15 mouse cellular contexts compared by ENCODE assay signal in genomic region chr2:66632728-66633127, GRCm38 (mm10). TPM values are rescaled to one million over a fixed set of nuclear protein-coding genes. Genes with fewer than 3 reads are reported as not detected.
DNase-seq lines count a peak whose midpoint lies in the region; ATAC-seq lines count a peak whose summit lies in the region.
"Had no signal": no experiment of that assay in that cellular context is flagged by ENCODE, and none has a peak within 500 bp of the region (broad histone marks: within the 10 kb centered on the region; RNA-seq: fewer than 3 reads in every experiment).

No protein-coding gene starts in this region.

- no peak overlapping the region for H3K27ac ChIP-seq in hindbrain, embryonic 15.5 days (replicated peaks)
- H3K27ac ChIP-seq in hindbrain, embryonic 10.5 days = no peak overlapping the region
- H3K27ac ChIP-seq in forebrain, embryonic 13.5 days = no peak overlapping the region
- no peak overlapping the region for H3K27ac ChIP-seq in midbrain, embryonic 16.5 days (ENCODE audit: low read length)
- H3K27ac ChIP-seq: embryonic facial prominence, embryonic 12.5 days; intestine, embryonic 15.5 days; liver, embryonic 15.5 days had no signal

- 0 out of 2 replicates have a peak, but pooled peaks cover 4% of the 10 kb centered on the region for H3K4me1 ChIP-seq in hindbrain, embryonic 15.5 days (replicated peaks)
- peaks cover 12% of the 10 kb centered on the region; the same call in 1 of the 2 replicates for H3K4me1 ChIP-seq in hindbrain, embryonic 10.5 days (replicated peaks)
- peaks cover 8% of the 10 kb centered on the region; the same call in 1 of the 2 replicates for H3K4me1 ChIP-seq in forebrain, embryonic 13.5 days
- H3K4me1 ChIP-seq in midbrain, embryonic 16.5 days (ENCODE audit: control insufficient read depth, insufficient read depth, low read length) = peaks cover 12% of the 10 kb centered on the region; the same call in 1 of the 2 replicates
- H3K4me1 ChIP-seq: embryonic facial prominence, embryonic 12.5 days; liver, embryonic 15.5 days had no signal

- DNase-seq in hindbrain, embryonic 10.5 days (ENCODE audit: low spot score) = no peak
- DNase-seq in MN1 (ENCODE audit: low spot score) = peak; percentile 36
- DNase-seq in cerebellum, adult 9-11 months = no peak
- no peak for DNase-seq in gastrocnemius, adult 18-20 months (ENCODE audit: low spot score)
- DNase-seq: cerebellum, adult 8-10 months; heart, adult 11 months; right cerebral cortex, postnatal 14 days; thymus, adult 2 months had no signal

- no peaks in the 10 kb centered on the region for H3K36me3 ChIP-seq in hindbrain, embryonic 15.5 days
- H3K36me3 ChIP-seq in hindbrain, embryonic 10.5 days = no peaks in the 10 kb centered on the region
- no peaks in the 10 kb centered on the region for H3K36me3 ChIP-seq in forebrain, embryonic 13.5 days (ENCODE audit: poor library complexity, severe bottlenecking)
- no peaks in the 10 kb centered on the region for H3K36me3 ChIP-seq in midbrain, embryonic 16.5 days (ENCODE audit: control insufficient read depth, insufficient read depth, low read length)
- H3K36me3 ChIP-seq: embryonic facial prominence, embryonic 12.5 days; intestine, embryonic 15.5 days; liver, embryonic 15.5 days had no signal

- H3K4me2 ChIP-seq in hindbrain, embryonic 15.5 days = peak overlapping the region; percentile 72
- peak overlapping the region; percentile 18; the same call in 1 of the 2 replicates for H3K4me2 ChIP-seq in forebrain, embryonic 13.5 days
- peak overlapping the region; percentile 65 for H3K4me2 ChIP-seq in midbrain, embryonic 16.5 days (ENCODE audit: low read length)
- H3K4me2 ChIP-seq: embryonic facial prominence, embryonic 12.5 days; intestine, embryonic 15.5 days; liver, embryonic 15.5 days had no signal

- no peak overlapping the region for H3K9ac ChIP-seq in hindbrain, embryonic 15.5 days
- no peak overlapping the region for H3K9ac ChIP-seq in forebrain, embryonic 13.5 days
- no peak overlapping the region for H3K9ac ChIP-seq in midbrain, embryonic 16.5 days (ENCODE audit: low read depth, low read length)
- H3K9ac ChIP-seq: embryonic facial prominence, embryonic 12.5 days; intestine, embryonic 15.5 days; liver, embryonic 15.5 days had no signal

- peak overlapping the region; percentile 24 for H3K4me3 ChIP-seq in hindbrain, embryonic 15.5 days
- H3K4me3 ChIP-seq in hindbrain, embryonic 10.5 days = no peak overlapping the region
- H3K4me3 ChIP-seq in forebrain, embryonic 13.5 days = no peak overlapping the region
- peak overlapping the region; percentile 26 for H3K4me3 ChIP-seq in midbrain, embryonic 16.5 days (ENCODE audit: low read depth, low read length)
- H3K4me3 ChIP-seq: embryonic facial prominence, embryonic 12.5 days; intestine, embryonic 15.5 days; liver, embryonic 15.5 days had no signal

- H3K27me3 ChIP-seq in hindbrain, embryonic 15.5 days = no peaks in the 10 kb centered on the region
- peaks cover 20% of the 10 kb centered on the region for H3K27me3 ChIP-seq in hindbrain, embryonic 10.5 days (ENCODE audit: insufficient read depth, poor library complexity, severe bottlenecking)
- H3K27me3 ChIP-seq in forebrain, embryonic 13.5 days = 0 out of 2 replicates have a peak, but pooled peaks cover 5% of the 10 kb centered on the region
- H3K27me3 ChIP-seq in midbrain, embryonic 16.5 days (ENCODE audit: control insufficient read depth, insufficient read depth, low read depth, low read length) = no peaks in the 10 kb centered on the region

- H3K9me3 ChIP-seq in hindbrain, embryonic 15.5 days = no peaks in the 10 kb centered on the region
- H3K9me3 ChIP-seq in hindbrain, embryonic 10.5 days = no peaks in the 10 kb centered on the region
- no peaks in the 10 kb centered on the region for H3K9me3 ChIP-seq in forebrain, embryonic 13.5 days (replicated peaks)
- no peaks in the 10 kb centered on the region for H3K9me3 ChIP-seq in midbrain, embryonic 16.5 days (replicated peaks; ENCODE audit: control insufficient read depth, low read length, poor library complexity, severe bottlenecking)
- H3K9me3 ChIP-seq: embryonic facial prominence, embryonic 12.5 days; intestine, embryonic 15.5 days; liver, embryonic 15.5 days had no signal

- WGBS in hindbrain, embryonic 15.5 days = 26% methylated on average over 5 of the region's 5 CpGs
- WGBS in hindbrain, embryonic 10.5 days = 40% methylated on average over 5 of the region's 5 CpGs
- 22% methylated on average over 5 of the region's 5 CpGs for WGBS in forebrain, embryonic 13.5 days
- WGBS in midbrain, embryonic 16.5 days = 30% methylated on average over 5 of the region's 5 CpGs

- ATAC-seq in hindbrain, embryonic 15.5 days (ENCODE audit: low FRiP score, low read depth) = no peak
- ATAC-seq in forebrain, embryonic 13.5 days = peak; percentile 29; the same call in 1 of the 2 replicates
- no peak for ATAC-seq in midbrain, embryonic 16.5 days
- ATAC-seq: intestine, embryonic 15.5 days had no signal

RNA-seq across cellular contexts. Expression of gene Scn9a, which starts 2.0 kb away (rescaled TPM):
- polyA plus RNA-seq in hindbrain, embryonic 15.5 days (2015; fragmentation: Nextera tagmentation; extraction: Ambion mirVana) = 12.4 and 12.8 TPM in 2 replicates
- polyA plus RNA-seq in hindbrain, embryonic 10.5 days (2016; fragmentation: Nextera tagmentation; extraction: Ambion mirVana) = 2.7 and 3.4 TPM in 2 replicates
- polyA plus RNA-seq in forebrain, embryonic 13.5 days (2015; fragmentation: Nextera tagmentation; extraction: Ambion mirVana) = 3.2 and 3.3 TPM in 2 replicates
- polyA plus RNA-seq in midbrain, embryonic 16.5 days (2015; fragmentation: Nextera tagmentation; extraction: Ambion mirVana) = 15.3 and 16.5 TPM in 2 replicates
- not detected for total RNA-seq in gastrocnemius, adult 18-20 months (2021)
- total RNA-seq: MEL had no signal

Comparison
In these comparisons a context has a peak if more than half of its experiments do, and no peak if none do; other contexts are left out.
1. H3K4me3 ChIP-seq: peak in hindbrain, embryonic 15.5 days (single experiment) and midbrain, embryonic 16.5 days (single experiment); none in hindbrain, embryonic 10.5 days (single experiment) and forebrain, embryonic 13.5 days (single experiment).
2. H3K4me2 ChIP-seq: peak in every context shown above with its lines; median percentile 72 in hindbrain, embryonic 15.5 days; 65 in midbrain, embryonic 16.5 days; 18 in forebrain, embryonic 13.5 days.